Mouse (Mus musculus): ENCODE measurements at regions not wholly inside any gene's neighbourhood (a gene's known extent, or its start where the extent isn't known, plus 50 kb on each side); places are given as distances from the start of the nearest gene placed in this dataset.

GRCm38 (mm10) chr10:47652341-47652740, 2074.7 kb downstream of the Hace1 start:
- TF ChIP-seq POLR2A (IDR thresholded peaks at IDR 0.05; ENCODE audit: extremely low read depth, insufficient read depth, low read length) (no peak), CTCF (IDR thresholded peaks at IDR 0.05; ENCODE audit: low read depth, low read length) (no peak)
